Mouse (Mus musculus) kidney, embryonic 14.5 days (tissue): ENCODE measurements around the gene Arhgef6. TPM values are rescaled to one million over a fixed set of nuclear protein-coding genes. Genes with fewer than 3 reads are reported as not detected.

Source experiments
- ATAC-seq: fragments of 200-750 bp; cut with Nextera tagmentation; 2 replicates; pipeline ENCODE4 v1.8.0; 2017; ENCODE audit warnings: moderate number of reproducible peaks, mild to moderate bottlenecking, moderate TSS enrichment, moderate library complexity; ENCODE audit not compliant: low FRiP score, low TSS enrichment
- H3K27ac ChIP-seq: fragments of 300-500 bp; sonication (generic); 2 replicates; pipeline ENCODE4 v1.5.1; 2014; ENCODE audit warnings: low read depth, mild to moderate bottlenecking, low read length, moderate library complexity, mixed read lengths
- H3K27me3 ChIP-seq: fragments of 300-500 bp; sonication (generic); 2 replicates; pipeline ENCODE4 v1.6.1; 2014; ENCODE audit warnings: mild to moderate bottlenecking, low read length; ENCODE audit not compliant: control insufficient read depth, insufficient read depth
- H3K36me3 ChIP-seq: fragments of 300-500 bp; sonication (generic); 2 replicates; pipeline ENCODE4 v1.6.1; 2014; ENCODE audit warnings: low read length, mixed read lengths; ENCODE audit not compliant: control insufficient read depth, insufficient read depth
- H3K4me1 ChIP-seq: fragments of 300-500 bp; sonication (generic); 2 replicates; pipeline ENCODE4 v1.6.1; 2014; ENCODE audit warnings: low read length, mixed read lengths; ENCODE audit not compliant: control insufficient read depth, insufficient read depth
- H3K4me2 ChIP-seq: fragments of 300-500 bp; sonication (generic); replicated peaks from 2 replicates; pipeline ENCODE4 v1.6.1; 2014; ENCODE audit warnings: low read depth, mild to moderate bottlenecking, low read length
- H3K4me3 ChIP-seq: fragments of 300-500 bp; sonication (generic); 2 replicates; pipeline ENCODE4 v1.5.1; 2014; ENCODE audit warnings: mild to moderate bottlenecking, low read length
- H3K9ac ChIP-seq: fragments of 300-500 bp; sonication (generic); 2 replicates; pipeline ENCODE4 v1.6.1; 2014; ENCODE audit warnings: low read depth, mild to moderate bottlenecking, low read length, moderate library complexity
- H3K9me3 ChIP-seq: fragments of 300-500 bp; sonication (generic); 2 replicates; pipeline ENCODE4 v1.6.1; 2016; ENCODE audit warnings: low read length; ENCODE audit not compliant: control insufficient read depth
- WGBS: fragments of 180-500 bp; shearing (Covaris S2); extraction: QIAGEN DNeasy Blood & Tissue Kit; methylation state at CpG from one replicate; pipeline ENCODE4 v1.1.7; 2014; 5-methylcytosine and 5-hydroxymethylcytosine counted together
- polyA plus RNA-seq: library from polyadenylated mRNA; unstranded; fragments of >200 nt; fragmentation: Nextera tagmentation; extraction: Ambion mirVana; gene quantifications from 2 replicates; pipeline ENCODE4 v1.2.1, GENCODE M21; 2014

Gene Arhgef6
- polyA plus RNA-seq, 1 experiment from 2014 or later: 3.0 TPM

DNA sequence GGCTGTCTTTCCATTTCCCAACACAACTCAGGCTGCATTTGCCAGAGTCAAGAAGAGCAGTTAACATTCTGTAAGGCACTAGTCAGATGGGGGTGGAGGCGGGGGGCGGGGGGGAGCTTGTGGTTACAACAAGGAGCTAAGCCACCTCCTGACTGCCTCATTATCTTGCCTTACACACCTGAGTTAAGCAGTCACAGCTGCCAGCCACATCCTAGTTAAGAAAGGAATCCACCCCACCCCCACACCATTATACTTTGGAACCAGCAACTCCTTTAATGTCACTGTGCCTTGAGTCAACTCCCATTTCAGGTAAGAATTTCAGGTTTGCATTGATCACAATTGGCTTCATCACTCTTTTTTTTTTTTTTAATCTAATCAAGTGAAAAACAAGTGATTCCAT lies 28.5 kb downstream of the Arhgef6 start:
- no peak for ATAC-seq
- no peaks in the 10 kb centered on the region for H3K36me3 ChIP-seq
- no peak overlapping the region for H3K4me2 ChIP-seq
- H3K27ac ChIP-seq: no peak overlapping the region
- WGBS: 76% methylated on average over 2 of the region's 2 CpGs
- H3K9me3 ChIP-seq: no peaks in the 10 kb centered on the region
- no peaks in the 10 kb centered on the region for H3K27me3 ChIP-seq
- no peak overlapping the region for H3K9ac ChIP-seq
- no peaks in the 10 kb centered on the region for H3K4me1 ChIP-seq
- H3K4me3 ChIP-seq: no peak overlapping the region

DNA sequence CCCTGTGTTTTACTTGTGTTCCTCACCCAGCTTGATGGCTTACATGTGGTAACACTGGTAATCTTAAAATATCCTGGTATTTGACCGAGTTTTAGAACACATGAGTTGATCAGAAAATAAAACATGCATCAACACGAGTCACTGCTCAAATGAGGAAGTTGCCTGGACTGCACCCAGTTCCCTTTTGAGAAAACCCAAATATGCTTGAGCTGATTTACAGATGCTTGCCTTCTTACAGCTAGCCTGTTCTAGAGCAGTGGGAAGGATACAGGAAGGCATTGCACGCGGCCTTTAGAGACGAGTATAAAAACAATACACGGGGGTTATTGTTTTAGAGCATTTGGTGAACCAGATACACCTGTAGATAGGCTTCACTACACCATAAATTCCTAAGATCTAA lies 31.8 kb downstream of the Arhgef6 start:
- Histone ChIP-seq H3K27ac (no peak overlapping the region), H3K36me3 (no peaks in the 10 kb centered on the region), H3K27me3 (no peaks in the 10 kb centered on the region), H3K4me3 (no peak overlapping the region), H3K9me3 (no peaks in the 10 kb centered on the region), H3K4me1 (no peaks in the 10 kb centered on the region), H3K9ac (no peak overlapping the region), H3K4me2 (no peak overlapping the region)
- 80% methylated on average over 6 of the region's 6 CpGs for WGBS
- ATAC-seq: no peak

DNA sequence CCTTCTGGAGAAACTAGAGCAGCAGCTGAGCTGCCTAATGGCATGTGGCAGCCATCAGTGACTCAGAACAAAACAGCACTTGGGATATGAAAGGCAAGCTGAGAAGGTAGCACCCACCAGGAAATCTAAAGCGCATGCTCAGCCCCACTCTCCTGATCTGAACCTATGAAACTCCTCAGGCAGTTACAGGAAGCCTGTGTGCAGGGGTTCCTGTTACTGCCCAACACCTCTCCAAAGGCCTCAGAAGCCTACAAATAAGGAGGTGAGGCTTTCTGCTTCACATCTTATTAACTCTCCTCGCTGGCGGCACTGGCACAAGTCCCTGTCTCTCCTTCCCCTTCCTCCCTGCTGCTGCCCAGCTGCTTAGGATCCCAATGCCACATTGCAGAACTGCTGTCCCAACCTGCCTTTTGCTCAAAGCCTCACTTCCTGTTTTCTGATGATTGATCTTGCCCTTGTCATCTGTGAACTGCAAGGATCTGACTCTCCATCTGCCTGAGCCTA lies 33.7 kb downstream of the Arhgef6 start:
- Histone ChIP-seq H3K4me1 (no peaks in the 10 kb centered on the region), H3K4me2 (no peak overlapping the region), H3K36me3 (no peaks in the 10 kb centered on the region), H3K9ac (no peak overlapping the region), H3K9me3 (no peaks in the 10 kb centered on the region), H3K27me3 (no peaks in the 10 kb centered on the region), H3K27ac (no peak overlapping the region), H3K4me3 (no peak overlapping the region)
- no peak for ATAC-seq
- WGBS: 78% methylated on average over 3 of the region's 3 CpGs

DNA sequence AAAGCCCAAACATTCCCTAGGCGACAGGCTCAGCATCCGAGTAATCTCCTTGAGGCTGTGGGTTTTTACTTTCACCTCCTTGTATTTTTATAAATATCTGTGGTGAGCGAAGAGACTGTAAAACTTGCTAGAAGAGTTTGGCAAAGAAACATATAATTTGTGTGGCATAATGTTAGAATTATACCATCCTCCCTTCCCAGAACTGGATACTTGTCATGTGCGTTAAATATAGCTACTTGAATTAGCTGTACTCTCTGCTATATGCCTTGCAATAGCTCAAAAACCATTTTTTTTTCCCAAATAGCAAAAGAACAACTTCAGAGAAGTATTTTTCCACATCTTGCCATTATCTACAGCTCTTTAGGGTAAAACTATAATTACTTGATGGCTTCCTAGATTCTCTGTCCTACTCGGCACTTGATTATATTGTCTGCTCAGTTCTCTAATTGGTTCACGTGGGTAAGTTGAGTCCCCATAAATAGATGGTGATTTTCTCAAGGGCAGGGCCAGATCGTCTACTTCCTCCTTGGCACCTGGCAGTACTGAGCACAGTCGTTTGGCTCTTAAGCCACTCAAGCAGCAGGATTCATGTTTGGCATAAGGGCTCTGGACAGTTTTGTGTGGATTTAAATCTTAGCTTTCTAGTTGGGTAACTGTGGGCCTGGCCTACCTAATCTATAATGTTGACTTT lies 35.2 kb downstream of the Arhgef6 start:
- Histone ChIP-seq H3K27ac (no peak overlapping the region), H3K9me3 (no peaks in the 10 kb centered on the region), H3K4me2 (no peak overlapping the region), H3K4me3 (no peak overlapping the region), H3K4me1 (no peaks in the 10 kb centered on the region), H3K27me3 (no peaks in the 10 kb centered on the region), H3K36me3 (no peaks in the 10 kb centered on the region), H3K9ac (no peak overlapping the region)
- no peak for ATAC-seq
- 72% methylated on average over 8 of the region's 8 CpGs for WGBS

- no peak overlapping the region for H3K9ac ChIP-seq
- no peak for ATAC-seq
- H3K4me3 ChIP-seq: no peak overlapping the region
- H3K9me3 ChIP-seq: no peaks in the 10 kb centered on the region
- no peaks in the 10 kb centered on the region for H3K4me1 ChIP-seq
- 62% methylated on average over 7 of the region's 7 CpGs for WGBS
- H3K36me3 ChIP-seq: no peaks in the 10 kb centered on the region
- no peak overlapping the region for H3K27ac ChIP-seq
- H3K27me3 ChIP-seq: no peaks in the 10 kb centered on the region
- H3K4me2 ChIP-seq: no peak overlapping the region
These were observed 39.6 kb downstream of the Arhgef6 start for GRCm38 (mm10) chrX:57298946-57299345.

- Histone ChIP-seq H3K9ac (no peak overlapping the region), H3K36me3 (no peaks in the 10 kb centered on the region), H3K4me3 (no peak overlapping the region), H3K9me3 (no peaks in the 10 kb centered on the region), H3K4me1 (no peaks in the 10 kb centered on the region), H3K27me3 (no peaks in the 10 kb centered on the region), H3K27ac (no peak overlapping the region), H3K4me2 (no peak overlapping the region)
- 77% methylated on average over 3 of the region's 3 CpGs for WGBS
- ATAC-seq: no peak
These were observed 50.1 kb downstream of the Arhgef6 start for GRCm38 (mm10) chrX:57288458-57288857.

- Histone ChIP-seq H3K4me2 (no peak overlapping the region), H3K9me3 (no peaks in the 10 kb centered on the region), H3K4me3 (no peak overlapping the region), H3K27ac (no peak overlapping the region), H3K36me3 (no peaks in the 10 kb centered on the region), H3K27me3 (no peaks in the 10 kb centered on the region), H3K9ac (no peak overlapping the region), H3K4me1 (no peaks in the 10 kb centered on the region)
- WGBS: 69% methylated on average over 9 of the region's 9 CpGs
- ATAC-seq: no peak
These were observed 52.2 kb downstream of the Arhgef6 start for GRCm38 (mm10) chrX:57286281-57286680.

DNA sequence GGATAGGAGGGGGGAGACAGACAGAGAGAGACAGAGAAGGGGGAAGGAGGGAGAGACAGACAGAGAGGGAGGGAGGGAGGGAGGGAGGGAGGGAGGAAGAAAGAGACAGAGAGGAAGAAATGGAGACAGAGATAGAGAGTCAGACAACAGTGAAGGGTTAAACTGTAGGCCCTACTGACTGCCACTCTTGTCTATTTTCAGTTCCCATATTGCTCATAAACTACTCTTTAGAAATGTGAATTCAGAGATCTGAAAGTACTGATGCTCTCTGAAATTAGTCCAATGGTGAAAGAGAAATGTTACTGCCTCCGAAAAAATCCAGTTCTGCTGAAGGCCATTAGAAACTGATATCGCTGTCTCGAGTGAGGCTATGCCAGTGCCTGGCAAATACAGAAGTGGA lies 56.3 kb downstream of the Arhgef6 start:
- no peak for ATAC-seq
- Histone ChIP-seq H3K36me3 (no peaks in the 10 kb centered on the region), H3K27me3 (no peaks in the 10 kb centered on the region), H3K9ac (no peak overlapping the region), H3K4me3 (no peak overlapping the region), H3K4me1 (no peaks in the 10 kb centered on the region), H3K4me2 (no peak overlapping the region), H3K27ac (no peak overlapping the region), H3K9me3 (no peaks in the 10 kb centered on the region)
- 91% methylated on average over 3 of the region's 3 CpGs for WGBS

GRCm38 (mm10) chrX:57277560-57278335 lies 60.8 kb downstream of the Arhgef6 start:
- no peak overlapping the region for H3K9ac ChIP-seq
- H3K9me3 ChIP-seq: no peaks in the 10 kb centered on the region
- no peaks in the 10 kb centered on the region for H3K4me1 ChIP-seq
- WGBS: 60% methylated on average over 6 of the region's 6 CpGs
- H3K4me2 ChIP-seq: no peak overlapping the region
- H3K27me3 ChIP-seq: no peaks in the 10 kb centered on the region
- no peak overlapping the region for H3K27ac ChIP-seq
- no peak for ATAC-seq
- no peaks in the 10 kb centered on the region for H3K36me3 ChIP-seq
- H3K4me3 ChIP-seq: no peak overlapping the region
